Mouse (Mus musculus) mesoderm, embryonic 11.5 days (tissue): ENCODE data around the gene Dclk1.

Source experiments
- DNase-seq: peaks from one replicate; pipeline ENCODE4 v3.0.0-alpha.2; 2012; ENCODE audit warnings: low read depth, low spot score

Dclk1 gene

GRCm38 (mm10) chr3:55587972-55588946 is 346.1 kb downstream of the Dclk1 start:
- DNase-seq: peak; percentile 75
